Mouse (Mus musculus): ENCODE data around the gene Zfp128.

GRCm38 (mm10) chr7:12933615-12934140, 52.7 kb downstream of the Zfp128 start:
- no peak for TF ChIP-seq CTCF (IDR thresholded peaks at IDR 0.05; ENCODE audit: extremely low read depth, insufficient read depth, insufficient read length, insufficient replicate concordance)
- no peak for TF ChIP-seq POLR2A (IDR thresholded peaks at IDR 0.05; ENCODE audit: low read depth, low read length)

Measured in spleen, adult 2 months (tissue).